ENCODE assay signal across 8 mouse cellular contexts in the genomic region with DNA sequence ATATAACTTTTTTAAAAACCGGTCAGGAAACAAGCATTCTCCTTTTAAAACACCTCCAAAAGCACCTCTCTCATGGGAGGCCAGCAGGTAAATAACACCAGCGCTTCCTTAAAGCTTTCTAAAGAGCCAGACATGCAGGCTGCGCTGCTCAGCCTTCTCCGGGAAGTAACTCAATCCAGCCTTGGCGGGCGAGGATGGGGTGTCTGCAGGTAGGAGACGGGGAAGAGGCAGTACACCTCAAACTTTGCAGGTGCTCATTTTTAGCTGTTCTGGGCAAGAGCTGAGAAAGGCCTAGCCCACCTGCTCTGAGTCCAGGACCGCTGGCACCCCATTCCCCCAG. TPM values are rescaled to one million over a fixed set of nuclear protein-coding genes. Genes with fewer than 3 reads are reported as not detected.
A peak's percentile ranks its signal among the peaks of the same experiment; 100 is the strongest.
DNase-seq lines count a peak whose midpoint lies in the region; ATAC-seq and TF ChIP-seq lines count a peak whose summit lies in the region.

No protein-coding gene starts in this region.

- no peaks in the 10 kb centered on the region for H3K27me3 ChIP-seq in heart, embryonic 10.5 days (ENCODE audit: insufficient read depth, poor library complexity, severe bottlenecking)
- H3K27me3 ChIP-seq in MEL (ENCODE audit: control insufficient read depth in 1 of 2, insufficient read depth in 2 of 2, low read length in 2 of 2), result no peaks in the 10 kb centered on the region
- no peaks in the 10 kb centered on the region for H3K27me3 ChIP-seq in heart, embryonic 15.5 days
- no peaks in the 10 kb centered on the region for H3K27me3 ChIP-seq in limb, embryonic 15.5 days
- H3K27me3 ChIP-seq in stomach, embryonic 15.5 days (replicated peaks), result no peaks in the 10 kb centered on the region

- TF ChIP-seq POLR2A in MEL (IDR thresholded peaks at IDR 0.05; ENCODE audit: control insufficient read depth in 1 of 2, insufficient read depth in 1 of 2, low read depth in 1 of 2, low read length in 2 of 2, poor library complexity in 1 of 2), result no peak

- H3K9ac ChIP-seq in MEL (ENCODE audit: control insufficient read depth, low read depth, low read length, poor library complexity, severe bottlenecking), result peak overlapping the region; percentile 88
- H3K9ac ChIP-seq in heart, embryonic 15.5 days, result peak overlapping the region; percentile 92
- 0 out of 2 replicates have a peak overlapping the region, but pooled peaks have one; percentile 82 for H3K9ac ChIP-seq in limb, embryonic 15.5 days
- H3K9ac ChIP-seq in stomach, embryonic 15.5 days, result peak overlapping the region; percentile 93

- peak overlapping the region; percentile 87 for H3K4me3 ChIP-seq in heart, embryonic 10.5 days
- H3K4me3 ChIP-seq in MEL (ENCODE audit: control insufficient read depth in 1 of 2, insufficient read depth in 1 of 2, low read depth in 2 of 2, low read length in 2 of 2), result peak overlapping the region; percentile 74 to 96
- H3K4me3 ChIP-seq in heart, embryonic 15.5 days, result peak overlapping the region; percentile 88
- peak overlapping the region; percentile 83 for H3K4me3 ChIP-seq in limb, embryonic 15.5 days
- peak overlapping the region; percentile 89 for H3K4me3 ChIP-seq in stomach, embryonic 15.5 days (replicated peaks)

- H3K4me2 ChIP-seq in heart, embryonic 15.5 days, result peak overlapping the region; percentile 94
- H3K4me2 ChIP-seq in limb, embryonic 15.5 days, result peak overlapping the region; percentile 97
- peak overlapping the region; percentile 97 for H3K4me2 ChIP-seq in stomach, embryonic 15.5 days

- intact Hi-C loops in heart, postnatal 25 days (cut with DNase I), result no loop called here

- H3K36me3 ChIP-seq in heart, embryonic 10.5 days, result peaks cover 26% of the 10 kb centered on the region
- peaks cover 0 to 2% of the 10 kb centered on the region in 2 experiments; a peak in 1 of 4 replicates for H3K36me3 ChIP-seq in MEL (ENCODE audit: control insufficient read depth in 1 of 2, insufficient read depth in 2 of 2, low read length in 2 of 2)
- H3K36me3 ChIP-seq in heart, embryonic 15.5 days, result no peaks in the 10 kb centered on the region
- H3K36me3 ChIP-seq in limb, embryonic 15.5 days, result no peaks in the 10 kb centered on the region
- peaks cover 4% of the 10 kb centered on the region; the same call in 1 of the 2 replicates for H3K36me3 ChIP-seq in stomach, embryonic 15.5 days

- WGBS in heart, embryonic 10.5 days, result under 1% methylated on average over 8 of the region's 8 CpGs
- 5% methylated on average over 8 of the region's 8 CpGs for WGBS in heart, embryonic 15.5 days
- 4% methylated on average over 8 of the region's 8 CpGs for WGBS in limb, embryonic 15.5 days
- WGBS in stomach, embryonic 15.5 days, result 6% methylated on average over 8 of the region's 8 CpGs

- no peaks in the 10 kb centered on the region; the same call in 1 of the 2 replicates for H3K79me2 ChIP-seq in MEL (ENCODE audit: control insufficient read depth, insufficient read depth, low read length, poor library complexity)

- no peak for TF ChIP-seq CTCF in MEL (IDR thresholded peaks at IDR 0.05 in 2 of 3, conservative IDR thresholded peaks at IDR 0.05 in 1 of 3; ENCODE audit: control insufficient read depth in 1 of 3, insufficient read depth in 1 of 3, low read depth in 2 of 3, low read length in 3 of 3, poor library complexity in 1 of 3, severe bottlenecking in 1 of 3)

- peaks cover 33% of the 10 kb centered on the region for H3K4me1 ChIP-seq in heart, embryonic 10.5 days
- H3K4me1 ChIP-seq in MEL (ENCODE audit: control insufficient read depth in 1 of 2, insufficient read depth in 2 of 2, low read length in 2 of 2), result 0 out of 4 replicates have a peak, but pooled peaks cover 0 to 3% of the 10 kb centered on the region in 2 experiments
- H3K4me1 ChIP-seq in heart, embryonic 15.5 days (replicated peaks), result peaks cover 13% of the 10 kb centered on the region
- peaks cover 14% of the 10 kb centered on the region for H3K4me1 ChIP-seq in limb, embryonic 15.5 days
- peaks cover 12% of the 10 kb centered on the region; the same call in 1 of the 2 replicates for H3K4me1 ChIP-seq in stomach, embryonic 15.5 days

- no peak for TF ChIP-seq RAD21 in MEL (IDR thresholded peaks at IDR 0.05; ENCODE audit: low read depth, low read length)

- H3K27ac ChIP-seq in heart, embryonic 10.5 days, result peak overlapping the region; percentile 95
- H3K27ac ChIP-seq in MEL (ENCODE audit: control insufficient read depth, low read depth, low read length), result no peak overlapping the region
- H3K27ac ChIP-seq in heart, embryonic 15.5 days, result peak overlapping the region; percentile 83; the same call in 1 of the 2 replicates
- H3K27ac ChIP-seq in limb, embryonic 15.5 days, result no peak overlapping the region
- no peak overlapping the region for H3K27ac ChIP-seq in stomach, embryonic 15.5 days

- no peak for DNase-seq in heart, embryonic 10.5 days (ENCODE audit: low spot score)
- DNase-seq in heart, postnatal 25 days (ENCODE audit: low spot score), result no peak
- DNase-seq in MEL (ENCODE audit: low read depth, low spot score), result no peak
- DNase-seq in layer of hippocampus, postnatal 10 days (ENCODE audit: low spot score in 2 of 2), result no peak
- DNase-seq in urinary bladder, postnatal 36 days (ENCODE audit: low spot score in 2 of 2), result no peak

- no peaks in the 10 kb centered on the region for H3K9me3 ChIP-seq in heart, embryonic 10.5 days
- no peaks in the 10 kb centered on the region for H3K9me3 ChIP-seq in MEL (replicated peaks; ENCODE audit: insufficient read depth, low read length)
- no peaks in the 10 kb centered on the region for H3K9me3 ChIP-seq in heart, embryonic 15.5 days (replicated peaks)
- no peaks in the 10 kb centered on the region for H3K9me3 ChIP-seq in limb, embryonic 15.5 days
- no peaks in the 10 kb centered on the region for H3K9me3 ChIP-seq in stomach, embryonic 15.5 days

- no peak for ATAC-seq in heart, embryonic 15.5 days (replicated peaks; ENCODE audit: insufficient number of reproducible peaks, insufficient read depth, low FRiP score, low read depth)
- ATAC-seq in limb, embryonic 15.5 days (ENCODE audit: insufficient number of reproducible peaks, low FRiP score, low TSS enrichment, low read depth), result no peak
- ATAC-seq in stomach, embryonic 15.5 days (ENCODE audit: insufficient read depth, low FRiP score, low read depth), result no peak

- no peak for TF ChIP-seq EP300 in MEL (IDR thresholded peaks at IDR 0.05; ENCODE audit: low read depth in 1 of 2, low read length in 2 of 2)

TF ChIP-seq in MEL, 35 proteins besides CTCF, POLR2A, EP300 and RAD21:
- TF ChIP-seq ZNF384 (IDR thresholded peaks at IDR 0.05; ENCODE audit: low read depth, low read length), result no peak
- no peak for TF ChIP-seq MYC (IDR thresholded peaks at IDR 0.05; ENCODE audit: low read depth, low read length)
- TF ChIP-seq KAT2A (conservative IDR thresholded peaks at IDR 0.05; ENCODE audit: low read depth, low read length), result no peak
- no peak for TF ChIP-seq MAFK (IDR thresholded peaks at IDR 0.05; ENCODE audit: borderline replicate concordance, low read depth, low read length)
- TF ChIP-seq MXI1 (IDR thresholded peaks at IDR 0.05; ENCODE audit: low read depth, low read length), result no peak

RNA-seq across cellular contexts. Expression of a gene that starts 0.8 kb away (rescaled TPM):
- 25.1 and 25.2 TPM in 2 replicates for polyA plus RNA-seq in heart, embryonic 10.5 days (2016; fragmentation: Nextera tagmentation; extraction: Ambion mirVana)
- 10 to 100 TPM; 23.4 to 24.3 TPM for total RNA-seq in heart, postnatal 25 days (2021)
- 0.56 and 0.62 TPM in 2 replicates for total RNA-seq in MEL (2012; rRNA removed)
- 1 to 10 TPM in 1 of 2 experiments, not detected in 1; 2.4 TPM for polyA plus RNA-seq in MEL (2012; ENCODE audit: insufficient read depth in 1 of 2, insufficient read length in 2 of 2, low read depth in 1 of 2, low replicate concordance in 2 of 2, missing spikeins in 1 of 2)
- 13.7 and 16.4 TPM in 2 replicates for polyA plus RNA-seq in heart, embryonic 15.5 days (2015; fragmentation: Nextera tagmentation; extraction: Ambion mirVana)
- 8.0 and 10.1 TPM in 2 replicates for polyA plus RNA-seq in limb, embryonic 15.5 days (2015; fragmentation: Nextera tagmentation; extraction: Ambion mirVana)
- 14.7 and 15.5 TPM in 2 replicates for polyA plus RNA-seq in stomach, embryonic 15.5 days (2015; fragmentation: Nextera tagmentation; extraction: Ambion mirVana)
- 10 to 100 TPM; 83.9 to 88.5 TPM for total RNA-seq in layer of hippocampus, postnatal 10 days (2021)

RNA-seq across cellular contexts. Expression of a gene that starts 55.5 kb away (rescaled TPM):
- 31.4 and 51.0 TPM in 2 replicates for polyA plus RNA-seq in heart, embryonic 10.5 days (2016; fragmentation: Nextera tagmentation; extraction: Ambion mirVana)
- 10 to 100 TPM in 1 of 2 experiments, 1 to 10 TPM in 1; 9.8 to 13.1 TPM for total RNA-seq in heart, postnatal 25 days (2021)
- total RNA-seq in MEL (2012; rRNA removed), result not detected in 2 replicates
- not detected for polyA plus RNA-seq in MEL (2012; ENCODE audit: insufficient read depth in 1 of 2, insufficient read length in 2 of 2, low read depth in 1 of 2, low replicate concordance in 2 of 2, missing spikeins in 1 of 2)
- 28.7 and 35.2 TPM in 2 replicates for polyA plus RNA-seq in heart, embryonic 15.5 days (2015; fragmentation: Nextera tagmentation; extraction: Ambion mirVana)
- polyA plus RNA-seq in limb, embryonic 15.5 days (2015; fragmentation: Nextera tagmentation; extraction: Ambion mirVana), result 52.5 and 69.4 TPM in 2 replicates
- polyA plus RNA-seq in stomach, embryonic 15.5 days (2015; fragmentation: Nextera tagmentation; extraction: Ambion mirVana), result 30.7 and 38.5 TPM in 2 replicates
- total RNA-seq in layer of hippocampus, postnatal 10 days (2021), result 10 to 100 TPM; 21.7 to 25.0 TPM

Comparison
In these comparisons a context has a peak if more than half of its experiments do, and no peak if none do; other contexts are left out.
1. H3K27ac ChIP-seq: peak in heart, embryonic 10.5 days (single experiment) and heart, embryonic 15.5 days (single experiment); none in MEL (single experiment), limb, embryonic 15.5 days (single experiment) and stomach, embryonic 15.5 days (single experiment).
2. RNA of a gene that starts 55.5 kb away (polyA plus RNA-seq): 52.5 to 69.4 TPM in limb, embryonic 15.5 days, 30.7 to 38.5 TPM in stomach, embryonic 15.5 days, 31.4 to 51.0 TPM in heart, embryonic 10.5 days and 28.7 to 35.2 TPM in heart, embryonic 15.5 days; not detected in MEL; every median in the first group is over 10 times any median in the second.
3. Peak in every context shown above with its lines, with median percentiles within 50 percentile points of each other: H3K4me3 ChIP-seq, H3K9ac ChIP-seq and H3K4me2 ChIP-seq.